ENCODE assay signal across 27 mouse cellular contexts in genomic region chr8:81371844-81372243, GRCm38 (mm10). TPM values are rescaled to one million over a fixed set of nuclear protein-coding genes. Genes with fewer than 3 reads are reported as not detected.
DNase-seq lines count a peak whose midpoint lies in the region; ATAC-seq lines count a peak whose summit lies in the region.
"Had no signal": no experiment of that assay in that cellular context is flagged by ENCODE, and none has a peak within 500 bp of the region (broad histone marks: within the 10 kb centered on the region; RNA-seq: fewer than 3 reads in every experiment).

No protein-coding gene starts in this region.

- H3K9ac ChIP-seq in hindbrain, embryonic 13.5 days = no peak overlapping the region
- H3K9ac ChIP-seq in neural tube, embryonic 14.5 days (replicated peaks; ENCODE audit: low read depth, low read length) = no peak overlapping the region
- H3K9ac ChIP-seq: embryonic facial prominence, embryonic 15.5 days; heart, embryonic 15.5 days; limb, embryonic 13.5 days; liver, embryonic 12.5 days; midbrain, embryonic 13.5 days had no signal

- no peak overlapping the region for H3K4me2 ChIP-seq in hindbrain, embryonic 13.5 days
- no peak overlapping the region for H3K4me2 ChIP-seq in neural tube, embryonic 14.5 days (ENCODE audit: low read depth, low read length)
- H3K4me2 ChIP-seq: embryonic facial prominence, embryonic 15.5 days; heart, embryonic 15.5 days; limb, embryonic 13.5 days; liver, embryonic 12.5 days; midbrain, embryonic 13.5 days had no signal

- no peak overlapping the region for H3K4me3 ChIP-seq in hindbrain, embryonic 13.5 days
- H3K4me3 ChIP-seq in neural tube, embryonic 14.5 days (ENCODE audit: low read depth, low read length) = no peak overlapping the region
- H3K4me3 ChIP-seq: embryonic facial prominence, embryonic 15.5 days; gastrocnemius, adult 2 months; heart, embryonic 15.5 days; layer of hippocampus, adult 2 months; limb, embryonic 13.5 days; liver, embryonic 12.5 days; midbrain, embryonic 13.5 days had no signal

- no peaks in the 10 kb centered on the region for H3K36me3 ChIP-seq in hindbrain, embryonic 13.5 days
- no peaks in the 10 kb centered on the region for H3K36me3 ChIP-seq in neural tube, embryonic 14.5 days (ENCODE audit: control insufficient read depth, insufficient read depth, low read length)
- H3K36me3 ChIP-seq: embryonic facial prominence, embryonic 15.5 days; heart, embryonic 15.5 days; limb, embryonic 13.5 days; liver, embryonic 12.5 days; midbrain, embryonic 13.5 days had no signal

- WGBS in hindbrain, embryonic 13.5 days = 51% methylated on average over 4 of the region's 4 CpGs
- WGBS in neural tube, embryonic 14.5 days = 28% methylated on average over 4 of the region's 4 CpGs

- 0 out of 2 replicates have a peak, but pooled peaks have one; percentile 68 for ATAC-seq in hindbrain, embryonic 13.5 days (ENCODE audit: low FRiP score)
- ATAC-seq in neural tube, embryonic 14.5 days (ENCODE audit: low read depth) = peak; percentile 75; the same call in 1 of the 2 replicates
- ATAC-seq: forebrain, embryonic 14.5 days; liver, embryonic 12.5 days; midbrain, embryonic 13.5 days had no signal

- H3K9me3 ChIP-seq in hindbrain, embryonic 13.5 days = no peaks in the 10 kb centered on the region
- no peaks in the 10 kb centered on the region for H3K9me3 ChIP-seq in neural tube, embryonic 14.5 days (ENCODE audit: control insufficient read depth, low read length)
- H3K9me3 ChIP-seq: embryonic facial prominence, embryonic 15.5 days; heart, embryonic 15.5 days; limb, embryonic 13.5 days; liver, embryonic 12.5 days; midbrain, embryonic 13.5 days had no signal

- H3K27me3 ChIP-seq in hindbrain, embryonic 13.5 days = no peaks in the 10 kb centered on the region
- no peaks in the 10 kb centered on the region for H3K27me3 ChIP-seq in neural tube, embryonic 14.5 days (ENCODE audit: control insufficient read depth, insufficient read depth, low read length)
- H3K27me3 ChIP-seq: embryonic facial prominence, embryonic 15.5 days; heart, embryonic 15.5 days; limb, embryonic 13.5 days; liver, embryonic 12.5 days; midbrain, embryonic 13.5 days had no signal

- no peak overlapping the region for H3K27ac ChIP-seq in hindbrain, embryonic 13.5 days
- H3K27ac ChIP-seq in neural tube, embryonic 14.5 days (ENCODE audit: low read depth, low read length) = no peak overlapping the region
- H3K27ac ChIP-seq: embryonic facial prominence, embryonic 15.5 days; gastrocnemius, adult 2 months; heart, embryonic 15.5 days; layer of hippocampus, adult 2 months; limb, embryonic 13.5 days; liver, embryonic 12.5 days; midbrain, embryonic 13.5 days had no signal

- DNase-seq in layer of hippocampus, adult 11-12 months (ENCODE audit: low spot score) = peak; percentile 4
- DNase-seq in layer of hippocampus, postnatal 14 days (ENCODE audit: low spot score in 2 of 2) = no peak
- peak; percentile 19 for DNase-seq in brain, adult 2 months (ENCODE audit: low read depth, low spot score)
- no peak for DNase-seq in adrenal gland, adult 18-20 months (ENCODE audit: low spot score in 2 of 2)
- no peak for DNase-seq in kidney, postnatal 25 days
- DNase-seq: adrenal gland, postnatal 36 days; cerebellum, adult 18-20 months; cerebellum, postnatal 14 days; gastrocnemius, adult 2 months; heart, postnatal 36 days; kidney, adult 2 months; kidney, postnatal 10 days; layer of hippocampus, postnatal 36 days; lung, adult 18-20 months; lung, postnatal 10 days; retina, postnatal 1 day; right cerebral cortex, postnatal 25 days; thymus, postnatal 36 days had no signal

- H3K4me1 ChIP-seq in hindbrain, embryonic 13.5 days (replicated peaks) = no peaks in the 10 kb centered on the region
- no peaks in the 10 kb centered on the region; the same call in 1 of the 2 replicates for H3K4me1 ChIP-seq in neural tube, embryonic 14.5 days (ENCODE audit: control insufficient read depth, insufficient read depth, low read length)
- H3K4me1 ChIP-seq: embryonic facial prominence, embryonic 15.5 days; heart, embryonic 15.5 days; limb, embryonic 13.5 days; liver, embryonic 12.5 days; midbrain, embryonic 13.5 days had no signal

RNA-seq across cellular contexts. Expression of gene Inpp4b, which starts 29.5 kb away (rescaled TPM):
- total RNA-seq in layer of hippocampus, postnatal 14 days (2021) = 1 to 10 TPM; 9.2 to 9.5 TPM
- 6.6 and 7.5 TPM in 2 replicates for polyA plus RNA-seq in hindbrain, embryonic 13.5 days (2015; fragmentation: Nextera tagmentation; extraction: Ambion mirVana)
- polyA plus RNA-seq in neural tube, embryonic 14.5 days (2014; fragmentation: Nextera tagmentation; extraction: Ambion mirVana) = 8.5 and 10.1 TPM in 2 replicates
- 1 to 10 TPM; 4.6 to 9.2 TPM for total RNA-seq in adrenal gland, adult 18-20 months (2021)

Comparison
In these comparisons a context has a peak if more than half of its experiments do, and no peak if none do; other contexts are left out.
1. DNase-seq: peak in layer of hippocampus, adult 11-12 months (single experiment) and brain, adult 2 months (single experiment); none in layer of hippocampus, postnatal 14 days (0 of 2), adrenal gland, adult 18-20 months (0 of 2) and kidney, postnatal 25 days (0 of 2).